Mouse (Mus musculus): ENCODE results near the gene Zdhhc6. TPM values are rescaled to one million over a fixed set of nuclear protein-coding genes. Genes with fewer than 3 reads are reported as not detected.

Gene Zdhhc6
- total RNA-seq, 2 experiments from 2014 or later, result 24.0 to 28.0 TPM

- DNase-seq (ENCODE audit: low spot score in 2 of 2), result no peak
- intact Hi-C loops (cut with DNase I), result no loop called here
Observed at GRCm38 (mm10) chr19:55271448-55271847, 44.4 kb downstream of the Zdhhc6 start.

- DNase-seq (ENCODE audit: low spot score in 2 of 2), result no peak
Observed at GRCm38 (mm10) chr19:55269051-55269450, 46.8 kb downstream of the Zdhhc6 start.

GRCm38 (mm10) chr19:55268150-55268549 is 47.7 kb downstream of the Zdhhc6 start:
- intact Hi-C loops (cut with DNase I), result no loop called here
- DNase-seq (ENCODE audit: low spot score in 2 of 2), result no peak

More at GRCm38 (mm10) chr19:55269051-55269450, 46.8 kb downstream of the Zdhhc6 start:
- intact Hi-C loops (cut with DNase I), result no loop called here

- intact Hi-C loops (cut with DNase I), result no loop called here
Observed at GRCm38 (mm10) chr19:55266786-55267185, 49.0 kb downstream of the Zdhhc6 start.

GRCm38 (mm10) chr19:55265269-55265668 is 50.6 kb downstream of the Zdhhc6 start:
- no peak for DNase-seq (ENCODE audit: low spot score in 2 of 2)
- intact Hi-C loops (cut with DNase I), result no loop called here

More at GRCm38 (mm10) chr19:55266786-55267185, 49.0 kb downstream of the Zdhhc6 start:
- DNase-seq (ENCODE audit: low spot score in 2 of 2), result no peak

GRCm38 (mm10) chr19:55260389-55261184 is 55.2 kb downstream of the Zdhhc6 start:
- intact Hi-C loops (cut with DNase I), result no loop called here
- no peak for DNase-seq (ENCODE audit: low spot score in 2 of 2)

- intact Hi-C loops (cut with DNase I), result no loop called here
- no peak for DNase-seq (ENCODE audit: low spot score in 2 of 2)
Observed at GRCm38 (mm10) chr19:55258514-55258913, 57.3 kb downstream of the Zdhhc6 start.

- intact Hi-C loops (cut with DNase I), result no loop called here
- DNase-seq (ENCODE audit: low spot score in 2 of 2), result no peak
Observed at GRCm38 (mm10) chr19:55257656-55258375, 58.0 kb downstream of the Zdhhc6 start.

- peak; percentile 28 to 29 for DNase-seq (ENCODE audit: low spot score in 2 of 2)
- intact Hi-C loops (cut with DNase I), result no loop called here
Observed at GRCm38 (mm10) chr19:55256156-55256555, 59.7 kb downstream of the Zdhhc6 start.

GRCm38 (mm10) chr19:55254513-55255016 is 61.3 kb downstream of the Zdhhc6 start:
- intact Hi-C loops (cut with DNase I), result loop anchor here (5.0 kb wide), 1 partner anchor 37 kb away; no protein-coding TSS in a partner anchor
- peak; percentile 25 to 31 for DNase-seq (ENCODE audit: low spot score in 2 of 2)

- DNase-seq (ENCODE audit: low spot score in 2 of 2), result peak; percentile 41
- intact Hi-C loops (cut with DNase I), result loop anchor here (5.0 kb wide), 1 partner anchor 37 kb away; no protein-coding TSS in a partner anchor
Observed at GRCm38 (mm10) chr19:55253570-55254441, 62.0 kb downstream of the Zdhhc6 start.

GRCm38 (mm10) chr19:55253239-55253569 is 62.6 kb downstream of the Zdhhc6 start:
- DNase-seq (ENCODE audit: low spot score in 2 of 2), result no peak
- intact Hi-C loops (cut with DNase I), result loop anchor here (5.0 kb wide), 1 partner anchor 36 kb away; no protein-coding TSS in a partner anchor

GRCm38 (mm10) chr19:55251383-55252124 is 64.3 kb downstream of the Zdhhc6 start, which contains the start of gene Acsl5:
Acsl5 (plus strand) TSS chr19:55251938.
- intact Hi-C loops (cut with DNase I), result loop anchor here (5.0 kb wide), 1 partner anchor 34 kb away; no protein-coding TSS in a partner anchor
- DNase-seq (ENCODE audit: low spot score in 2 of 2), result no peak

- intact Hi-C loops (cut with DNase I), result loop anchor here (5.0 kb wide), 1 partner anchor 33 kb away; no protein-coding TSS in a partner anchor
- no peak for DNase-seq (ENCODE audit: low spot score in 2 of 2)
Observed at GRCm38 (mm10) chr19:55250451-55250850, 65.4 kb downstream of the Zdhhc6 start.

- intact Hi-C loops (cut with DNase I), result no loop called here
- no peak for DNase-seq (ENCODE audit: low spot score in 2 of 2)
Observed at GRCm38 (mm10) chr19:55247991-55248520, 67.8 kb downstream of the Zdhhc6 start.

GRCm38 (mm10) chr19:55247563-55247962 is 68.3 kb downstream of the Zdhhc6 start:
- intact Hi-C loops (cut with DNase I), result no loop called here
- no peak for DNase-seq (ENCODE audit: low spot score in 2 of 2)

GRCm38 (mm10) chr19:55244791-55245231 is 71.0 kb downstream of the Zdhhc6 start:
- peak; percentile 40 to 60 for DNase-seq (ENCODE audit: low spot score in 2 of 2)
- intact Hi-C loops (cut with DNase I), result no loop called here

- intact Hi-C loops (cut with DNase I), result no loop called here
- no peak for DNase-seq (ENCODE audit: low spot score in 2 of 2)
Observed at GRCm38 (mm10) chr19:55241186-55241645, 74.6 kb downstream of the Zdhhc6 start, which contains the start of gene Gucy2g. Gucy2g (minus strand) TSS chr19:55241236.
